Mouse (Mus musculus) limb, embryonic 12.5 days (tissue): ENCODE data around the gene Rspo4. TPM values are rescaled to one million over a fixed set of nuclear protein-coding genes. Genes with fewer than 3 reads are reported as not detected.
A peak's percentile ranks its signal among the peaks of the same experiment; 100 is the strongest.

ENCODE experiments used
- ATAC-seq: fragments of 200-750 bp; cut with Nextera tagmentation; 2 replicates; pipeline ENCODE4 v1.8.0; 2017; ENCODE audit warnings: low read depth, moderate TSS enrichment; ENCODE audit not compliant: insufficient number of reproducible peaks, insufficient read depth, low FRiP score, low TSS enrichment
- H3K27ac ChIP-seq: fragments of 300-500 bp; sonication (generic); 2 replicates; pipeline ENCODE4 v1.5.1; 2016; ENCODE audit warnings: mild to moderate bottlenecking, moderate library complexity
- H3K27me3 ChIP-seq: fragments of 300-500 bp; sonication (generic); 2 replicates; pipeline ENCODE4 v1.6.1; 2016; ENCODE audit warnings: mild to moderate bottlenecking, moderate library complexity
- H3K36me3 ChIP-seq: fragments of 300-500 bp; sonication (generic); 2 replicates; pipeline ENCODE4 v1.6.1; 2016; ENCODE audit warnings: mild to moderate bottlenecking, moderate library complexity
- H3K4me1 ChIP-seq: fragments of 300-500 bp; sonication (generic); replicated peaks from 2 replicates; pipeline ENCODE4 v1.6.1; 2016
- H3K4me2 ChIP-seq: fragments of 300-500 bp; sonication (generic); 2 replicates; pipeline ENCODE4 v1.6.1; 2016; ENCODE audit warnings: mild to moderate bottlenecking, moderate library complexity
- H3K4me3 ChIP-seq: fragments of 300-500 bp; sonication (generic); replicated peaks from 2 replicates; pipeline ENCODE4 v1.5.1; 2016; ENCODE audit warnings: mild to moderate bottlenecking
- H3K9ac ChIP-seq: fragments of 300-500 bp; sonication (generic); replicated peaks from 2 replicates; pipeline ENCODE4 v1.6.1; 2016; ENCODE audit warnings: mild to moderate bottlenecking, moderate library complexity
- H3K9me3 ChIP-seq: fragments of 300-500 bp; sonication (generic); 2 replicates; pipeline ENCODE4 v1.6.1; 2016; ENCODE audit warnings: mild to moderate bottlenecking, moderate library complexity
- WGBS: fragments of 180-500 bp; shearing (Covaris S2); methylation state at CpG from one replicate; pipeline ENCODE4 v1.1.7; 2016; 5-methylcytosine and 5-hydroxymethylcytosine counted together
- polyA plus RNA-seq: library from polyadenylated mRNA; unstranded; fragments of >200 nt; fragmentation: Nextera tagmentation; extraction: Ambion mirVana; gene quantifications from 2 replicates; pipeline ENCODE4 v1.2.1, GENCODE M21; 2016

The Rspo4 gene
- polyA plus RNA-seq, 1 experiment from 2014 or later, result 1.4 TPM

- Histone ChIP-seq H3K9ac (peak within 1 kb of the TSS; percentile 18; the same call in 1 of the 2 replicates), H3K27me3 (no peaks in the 10 kb centered on the region), H3K4me2 (no peak within 1 kb of the TSS), H3K4me3 (no peak within 1 kb of the TSS), H3K9me3 (no peaks in the 10 kb centered on the region), H3K4me1 (peaks cover 24% of the 10 kb centered on the region), H3K36me3 (no peaks in the 10 kb centered on the region), H3K27ac (peak within 1 kb of the TSS; percentile 66; the same call in 1 of the 2 replicates)
- WGBS, result 63% methylated on average over 13 of the region's 13 CpGs
- ATAC-seq, result peak; percentile 30; the same call in 1 of the 2 replicates
Measured at GRCm38 (mm10) chr2:151910919-151911500, 68.3 kb downstream of the Rspo4 start, which contains the start of gene Angpt4. Gene Angpt4 (plus strand): TSS chr2:151911210.

GRCm38 (mm10) chr2:151911751-151912150, 69.0 kb downstream of the Rspo4 start:
- 80% methylated on average over 3 of the region's 3 CpGs for WGBS
- H3K36me3 ChIP-seq, result no peaks in the 10 kb centered on the region
- peaks cover 32% of the 10 kb centered on the region for H3K4me1 ChIP-seq
- ATAC-seq, result no peak
- H3K9me3 ChIP-seq, result no peaks in the 10 kb centered on the region
- no peak overlapping the region for H3K9ac ChIP-seq
- no peak overlapping the region for H3K27ac ChIP-seq
- H3K4me3 ChIP-seq, result no peak overlapping the region
- no peaks in the 10 kb centered on the region for H3K27me3 ChIP-seq
- no peak overlapping the region for H3K4me2 ChIP-seq

GRCm38 (mm10) chr2:151914120-151914519, 71.4 kb downstream of the Rspo4 start:
- 80% methylated on average over 5 of the region's 5 CpGs for WGBS
- ATAC-seq, result no peak
- Histone ChIP-seq H3K27ac (no peak overlapping the region), H3K4me3 (no peak overlapping the region), H3K27me3 (0 out of 2 replicates have a peak, but pooled peaks cover 2% of the 10 kb centered on the region), H3K4me2 (no peak overlapping the region), H3K9me3 (no peaks in the 10 kb centered on the region), H3K4me1 (peaks cover 40% of the 10 kb centered on the region), H3K9ac (no peak overlapping the region), H3K36me3 (no peaks in the 10 kb centered on the region)

GRCm38 (mm10) chr2:151915111-151915510, 72.4 kb downstream of the Rspo4 start:
- no peak for ATAC-seq

GRCm38 (mm10) chr2:151916061-151916831, 73.5 kb downstream of the Rspo4 start:
- no peak for ATAC-seq
- Histone ChIP-seq H3K4me3 (no peak overlapping the region), H3K4me1 (peaks cover 33% of the 10 kb centered on the region), H3K27ac (no peak overlapping the region), H3K9ac (peak overlapping the region; percentile 32; the same call in 1 of the 2 replicates), H3K27me3 (0 out of 2 replicates have a peak, but pooled peaks cover 2% of the 10 kb centered on the region), H3K36me3 (no peaks in the 10 kb centered on the region), H3K9me3 (no peaks in the 10 kb centered on the region), H3K4me2 (no peak overlapping the region)
- WGBS, result 45% methylated on average over 13 of the region's 13 CpGs

More at GRCm38 (mm10) chr2:151915111-151915510, 72.4 kb downstream of the Rspo4 start:
- no peak overlapping the region for H3K9ac ChIP-seq
- no peak overlapping the region for H3K27ac ChIP-seq
- H3K9me3 ChIP-seq, result no peaks in the 10 kb centered on the region
- H3K4me2 ChIP-seq, result no peak overlapping the region
- H3K4me1 ChIP-seq, result peaks cover 40% of the 10 kb centered on the region
- 0 out of 2 replicates have a peak, but pooled peaks cover 2% of the 10 kb centered on the region for H3K27me3 ChIP-seq
- no peaks in the 10 kb centered on the region for H3K36me3 ChIP-seq
- WGBS, result 9% methylated on average over 2 of the region's 2 CpGs
- no peak overlapping the region for H3K4me3 ChIP-seq

GRCm38 (mm10) chr2:151919140-151919539, 76.4 kb downstream of the Rspo4 start:
- Histone ChIP-seq H3K36me3 (no peaks in the 10 kb centered on the region), H3K4me1 (peaks cover 38% of the 10 kb centered on the region), H3K4me3 (no peak overlapping the region), H3K9me3 (no peaks in the 10 kb centered on the region), H3K27me3 (0 out of 2 replicates have a peak, but pooled peaks cover 2% of the 10 kb centered on the region), H3K4me2 (no peak overlapping the region), H3K27ac (no peak overlapping the region), H3K9ac (no peak overlapping the region)
- WGBS, result 51% methylated on average over 9 of the region's 9 CpGs
- ATAC-seq, result no peak

- Histone ChIP-seq H3K9me3 (no peaks in the 10 kb centered on the region), H3K9ac (no peak overlapping the region), H3K36me3 (no peaks in the 10 kb centered on the region), H3K27me3 (0 out of 2 replicates have a peak, but pooled peaks cover 2% of the 10 kb centered on the region), H3K4me1 (peaks cover 31% of the 10 kb centered on the region), H3K27ac (0 out of 2 replicates have a peak overlapping the region, but pooled peaks have one; percentile 12), H3K4me2 (no peak overlapping the region), H3K4me3 (no peak overlapping the region)
- WGBS, result 56% methylated on average over 8 of the region's 8 CpGs
- ATAC-seq, result no peak
Measured at GRCm38 (mm10) chr2:151921068-151921467, 78.3 kb downstream of the Rspo4 start.

- Histone ChIP-seq H3K4me1 (peaks cover 25% of the 10 kb centered on the region), H3K9ac (no peak overlapping the region), H3K9me3 (no peaks in the 10 kb centered on the region), H3K27me3 (0 out of 2 replicates have a peak, but pooled peaks cover 2% of the 10 kb centered on the region), H3K4me2 (no peak overlapping the region), H3K36me3 (no peaks in the 10 kb centered on the region), H3K27ac (0 out of 2 replicates have a peak overlapping the region, but pooled peaks have one; percentile 12), H3K4me3 (no peak overlapping the region)
- ATAC-seq, result peak; percentile 32; the same call in 1 of the 2 replicates
- 19% methylated on average over 4 of the region's 4 CpGs for WGBS
Measured at GRCm38 (mm10) chr2:151921596-151921995, 78.9 kb downstream of the Rspo4 start.

Other genes with a start within 250 kb of the Rspo4 start
- 0.29 and 0.44 TPM in 2 replicates for gene Snph, start 210.3 kb upstream of the Rspo4 start, polyA plus RNA-seq
- gene Rad21l, start 174.4 kb upstream of the Rspo4 start, polyA plus RNA-seq, result not detected in 2 replicates
- gene Tmem74b, start 140.9 kb upstream of the Rspo4 start, polyA plus RNA-seq, result 2.2 and 3.1 TPM in 2 replicates
- gene Psmf1, start 98.7 kb upstream of the Rspo4 start, polyA plus RNA-seq, result 47.2 and 50.1 TPM in 2 replicates
- gene Angpt4, start 68.3 kb downstream of the Rspo4 start, polyA plus RNA-seq, result 0.11 and 0.26 TPM in 2 replicates
- gene Fam110a, start 137.3 kb downstream of the Rspo4 start, polyA plus RNA-seq, result 29.3 and 31.7 TPM in 2 replicates
- 0.97 and 1.2 TPM in 2 replicates for gene Slc52a3, start 153.6 kb downstream of the Rspo4 start, polyA plus RNA-seq
- not detected in 2 replicates for gene Scrt2, start 238.6 kb downstream of the Rspo4 start, polyA plus RNA-seq